Mouse (Mus musculus): ENCODE measurements at regions not wholly inside any gene's neighbourhood (a gene's known extent, or its start where the extent isn't known, plus 50 kb on each side); places are given as distances from the start of the nearest gene placed in this dataset.

DNA sequence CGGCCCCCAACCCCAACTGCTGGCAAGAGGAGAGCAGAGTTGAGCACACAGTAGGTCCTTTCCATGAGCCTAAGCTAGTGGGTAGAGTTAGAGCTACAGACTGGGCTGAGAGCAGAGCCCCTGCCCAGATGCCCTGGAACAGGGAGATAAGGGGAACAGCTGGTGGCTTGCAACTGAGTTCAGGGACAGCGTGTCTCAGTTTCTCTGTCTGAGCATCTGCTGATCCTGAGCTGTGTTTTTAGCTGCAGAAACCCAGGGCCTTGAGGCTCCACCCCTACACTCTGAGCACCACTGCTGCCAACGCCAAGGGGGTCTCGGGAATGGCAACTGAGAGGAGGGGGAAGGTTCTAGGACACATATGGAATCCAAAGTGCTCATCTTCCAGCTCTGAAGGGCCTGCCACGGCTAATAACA lies 82.4 kb downstream of the 1700001O22Rik start:
- no peaks in the 10 kb centered on the region for H3K36me3 ChIP-seq (ENCODE audit: control insufficient read depth, insufficient read depth, low read length)
- no peaks in the 10 kb centered on the region for H3K27me3 ChIP-seq (ENCODE audit: control insufficient read depth, insufficient read depth, low read length)
- peak overlapping the region; percentile 98 for H3K27ac ChIP-seq (replicated peaks; ENCODE audit: low read depth, low read length)
- no peak overlapping the region; the same call in 1 of the 2 replicates for H3K9ac ChIP-seq (ENCODE audit: low read length)
- H3K4me3 ChIP-seq (ENCODE audit: low read depth, low read length): no peak overlapping the region
- H3K9me3 ChIP-seq (ENCODE audit: control insufficient read depth, low read length): no peaks in the 10 kb centered on the region
- H3K4me1 ChIP-seq (ENCODE audit: control insufficient read depth, insufficient read depth, low read length): peaks cover 86% of the 10 kb centered on the region
- no peak overlapping the region for H3K4me2 ChIP-seq (ENCODE audit: low read depth, severe bottlenecking)
- DNase-seq (ENCODE audit: low spot score) (no peak), ATAC-seq (ENCODE audit: insufficient number of reproducible peaks, low FRiP score, low TSS enrichment, low read depth) (no peak)
- WGBS: 77% methylated on average over 5 of the region's 5 CpGs

- no peaks in the 10 kb centered on the region for H3K9me3 ChIP-seq (ENCODE audit: control insufficient read depth, low read length)
- peak overlapping the region; percentile 61 for H3K9ac ChIP-seq (ENCODE audit: low read length)
- peak overlapping the region; percentile 98 for H3K27ac ChIP-seq (replicated peaks; ENCODE audit: low read depth, low read length)
- ATAC-seq (ENCODE audit: insufficient number of reproducible peaks, low FRiP score, low TSS enrichment, low read depth): no peak
- H3K27me3 ChIP-seq (ENCODE audit: control insufficient read depth, insufficient read depth, low read length): no peaks in the 10 kb centered on the region
- DNase-seq (ENCODE audit: low spot score): no peak
- no peak overlapping the region for H3K4me2 ChIP-seq (ENCODE audit: low read depth, severe bottlenecking)
- H3K4me3 ChIP-seq (ENCODE audit: low read depth, low read length): 0 out of 2 replicates have a peak overlapping the region, but pooled peaks have one; percentile 1
- 39% methylated on average over 5 of the region's 5 CpGs for WGBS
- peaks cover 81% of the 10 kb centered on the region for H3K4me1 ChIP-seq (ENCODE audit: control insufficient read depth, insufficient read depth, low read length)
- H3K36me3 ChIP-seq (ENCODE audit: control insufficient read depth, insufficient read depth, low read length): no peaks in the 10 kb centered on the region
These were observed 83.2 kb downstream of the 1700001O22Rik start for GRCm38 (mm10) chr2:30720291-30720690.

GRCm38 (mm10) chr2:30719611-30720290 lies 83.7 kb downstream of the 1700001O22Rik start:
- 13% methylated on average over 8 of the region's 8 CpGs for WGBS
- Histone ChIP-seq H3K9ac (ENCODE audit: low read length) (peak overlapping the region; percentile 61), H3K9me3 (ENCODE audit: control insufficient read depth, low read length) (no peaks in the 10 kb centered on the region), H3K27me3 (ENCODE audit: control insufficient read depth, insufficient read depth, low read length) (no peaks in the 10 kb centered on the region), H3K4me3 (ENCODE audit: low read depth, low read length) (0 out of 2 replicates have a peak overlapping the region, but pooled peaks have one; percentile 15), H3K4me2 (ENCODE audit: low read depth, severe bottlenecking) (peak overlapping the region; percentile 64), H3K4me1 (ENCODE audit: control insufficient read depth, insufficient read depth, low read length) (peaks cover 76% of the 10 kb centered on the region), H3K27ac (replicated peaks; ENCODE audit: low read depth, low read length) (peak overlapping the region; percentile 98), H3K36me3 (ENCODE audit: control insufficient read depth, insufficient read depth, low read length) (no peaks in the 10 kb centered on the region)
- no peak for ATAC-seq (ENCODE audit: insufficient number of reproducible peaks, low FRiP score, low TSS enrichment, low read depth)
- peak; percentile 53 for DNase-seq (ENCODE audit: low spot score)

DNA sequence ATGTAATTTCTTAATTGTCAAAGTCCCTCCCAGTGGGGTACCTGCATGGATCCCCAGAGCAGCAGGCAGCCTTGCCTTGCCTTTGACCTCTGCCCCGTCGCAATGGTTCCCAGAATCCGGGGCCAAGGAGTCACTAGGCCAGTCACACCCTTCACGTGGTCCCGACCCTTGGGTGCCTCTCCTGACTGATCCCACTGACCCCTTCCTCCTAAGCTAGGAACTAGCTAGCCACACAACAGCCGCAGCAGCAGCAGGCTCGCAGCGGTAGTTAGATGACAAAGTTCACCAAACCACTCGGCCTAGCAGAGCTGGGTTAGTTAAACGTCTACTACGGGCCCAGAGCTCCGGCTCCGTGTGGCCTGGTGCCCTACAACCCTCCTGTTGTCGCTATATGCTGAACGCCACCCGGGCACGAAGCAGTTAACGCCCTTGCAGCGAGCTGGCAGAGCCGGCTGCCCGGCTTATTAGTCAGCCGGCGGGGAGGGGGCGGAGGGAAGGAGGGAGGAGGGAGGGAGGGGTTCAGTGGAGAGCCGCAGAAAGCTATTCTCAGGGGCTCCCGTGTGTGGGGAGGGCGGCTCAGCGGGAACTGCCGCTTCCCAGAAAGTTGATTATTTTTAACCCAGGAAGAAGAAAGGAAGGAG lies 84.6 kb downstream of the 1700001O22Rik start:
- H3K27ac ChIP-seq (replicated peaks; ENCODE audit: low read depth, low read length): peak overlapping the region; percentile 98
- peak overlapping the region; percentile 64 for H3K4me2 ChIP-seq (ENCODE audit: low read depth, severe bottlenecking)
- ATAC-seq (ENCODE audit: insufficient number of reproducible peaks, low FRiP score, low TSS enrichment, low read depth) (peak; percentile 38; the same call in 1 of the 2 replicates), DNase-seq (ENCODE audit: low spot score) (peak; percentile 93)
- peak overlapping the region; percentile 15 for H3K4me3 ChIP-seq (ENCODE audit: low read depth, low read length)
- H3K4me1 ChIP-seq (ENCODE audit: control insufficient read depth, insufficient read depth, low read length): peaks cover 75% of the 10 kb centered on the region
- peak overlapping the region; percentile 61; the same call in 1 of the 2 replicates for H3K9ac ChIP-seq (ENCODE audit: low read length)
- under 1% methylated on average over 29 of the region's 29 CpGs for WGBS
- no peaks in the 10 kb centered on the region for H3K27me3 ChIP-seq (ENCODE audit: control insufficient read depth, insufficient read depth, low read length)
- no peaks in the 10 kb centered on the region for H3K9me3 ChIP-seq (ENCODE audit: control insufficient read depth, low read length)
- no peaks in the 10 kb centered on the region for H3K36me3 ChIP-seq (ENCODE audit: control insufficient read depth, insufficient read depth, low read length)

DNA sequence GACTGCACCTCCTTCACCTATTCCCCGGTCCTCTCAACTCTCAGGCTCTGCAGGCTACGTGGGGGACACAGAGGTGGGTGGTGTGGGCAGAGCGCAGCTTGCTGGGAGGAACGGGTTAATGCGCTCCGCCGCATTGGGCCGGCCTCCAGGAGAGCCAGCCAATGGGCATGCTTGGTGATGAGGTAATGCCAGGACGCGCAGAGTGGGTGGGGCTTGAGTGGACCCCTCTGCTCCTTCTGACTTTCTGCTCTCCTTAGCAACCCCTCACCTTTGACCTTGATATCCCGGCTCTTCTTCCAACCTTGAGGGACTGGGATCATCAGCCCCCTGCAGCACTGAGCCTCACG lies 85.2 kb downstream of the 1700001O22Rik start:
- 0% methylated on average over 12 of the region's 12 CpGs for WGBS
- Histone ChIP-seq H3K27ac (replicated peaks; ENCODE audit: low read depth, low read length) (peak overlapping the region; percentile 98), H3K9me3 (ENCODE audit: control insufficient read depth, low read length) (no peaks in the 10 kb centered on the region), H3K27me3 (ENCODE audit: control insufficient read depth, insufficient read depth, low read length) (no peaks in the 10 kb centered on the region), H3K36me3 (ENCODE audit: control insufficient read depth, insufficient read depth, low read length) (no peaks in the 10 kb centered on the region), H3K4me3 (ENCODE audit: low read depth, low read length) (peak overlapping the region; percentile 15), H3K4me1 (ENCODE audit: control insufficient read depth, insufficient read depth, low read length) (peaks cover 73% of the 10 kb centered on the region), H3K9ac (ENCODE audit: low read length) (no peak overlapping the region; the same call in 1 of the 2 replicates), H3K4me2 (ENCODE audit: low read depth, severe bottlenecking) (peak overlapping the region; percentile 64)
- DNase-seq (ENCODE audit: low spot score) (peak; percentile 92), ATAC-seq (ENCODE audit: insufficient number of reproducible peaks, low FRiP score, low TSS enrichment, low read depth) (peak; percentile 71)

DNA sequence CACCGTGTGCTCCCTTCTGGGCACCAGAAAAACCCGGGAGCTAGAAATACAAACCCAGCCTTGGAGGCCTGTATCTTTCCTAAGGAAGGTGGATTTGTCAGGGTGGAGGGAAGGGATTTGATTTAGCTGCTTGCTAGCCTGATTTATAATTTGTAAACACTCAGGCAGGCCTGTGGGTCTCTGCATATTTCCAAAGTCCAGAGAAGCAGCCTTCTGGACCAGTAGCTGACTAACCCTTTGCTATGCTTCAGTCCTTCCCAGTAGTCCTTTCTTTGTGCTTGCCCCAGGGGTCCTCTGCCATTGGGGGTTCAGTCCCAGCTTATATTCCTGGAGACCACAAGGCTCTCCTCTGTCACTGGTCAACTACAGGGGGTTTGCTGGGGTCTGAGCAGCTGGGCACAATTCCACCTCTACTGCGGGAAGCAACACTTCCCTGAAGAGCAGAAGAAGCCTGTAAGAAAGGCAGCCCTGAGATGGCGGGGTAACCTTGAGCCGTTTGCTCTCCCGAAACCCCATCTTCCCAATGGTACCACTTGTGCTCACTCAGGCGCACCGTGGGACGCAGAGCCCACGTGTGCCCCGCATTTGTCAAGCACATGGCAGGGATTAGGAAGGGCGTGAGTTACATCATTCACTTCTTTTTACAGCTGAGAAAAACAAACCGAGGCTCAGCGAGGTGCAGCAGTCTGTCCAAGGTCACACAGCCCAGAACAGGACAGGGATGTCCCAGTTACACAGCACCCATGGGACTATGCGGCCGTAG lies 85.7 kb downstream of the 1700001O22Rik start:
- Histone ChIP-seq H3K27ac (replicated peaks; ENCODE audit: low read depth, low read length) (peak overlapping the region; percentile 98), H3K4me3 (ENCODE audit: low read depth, low read length) (0 out of 2 replicates have a peak overlapping the region, but pooled peaks have one; percentile 3), H3K9ac (ENCODE audit: low read length) (peak overlapping the region; percentile 9), H3K27me3 (ENCODE audit: control insufficient read depth, insufficient read depth, low read length) (no peaks in the 10 kb centered on the region), H3K4me1 (ENCODE audit: control insufficient read depth, insufficient read depth, low read length) (peaks cover 68% of the 10 kb centered on the region), H3K9me3 (ENCODE audit: control insufficient read depth, low read length) (no peaks in the 10 kb centered on the region), H3K4me2 (ENCODE audit: low read depth, severe bottlenecking) (peak overlapping the region; percentile 64), H3K36me3 (ENCODE audit: control insufficient read depth, insufficient read depth, low read length) (no peaks in the 10 kb centered on the region)
- ATAC-seq (ENCODE audit: insufficient number of reproducible peaks, low FRiP score, low TSS enrichment, low read depth) (no peak; the same call in 1 of the 2 replicates), DNase-seq (ENCODE audit: low spot score) (no peak)
- WGBS: 6% methylated on average over 16 of the region's 16 CpGs

DNA sequence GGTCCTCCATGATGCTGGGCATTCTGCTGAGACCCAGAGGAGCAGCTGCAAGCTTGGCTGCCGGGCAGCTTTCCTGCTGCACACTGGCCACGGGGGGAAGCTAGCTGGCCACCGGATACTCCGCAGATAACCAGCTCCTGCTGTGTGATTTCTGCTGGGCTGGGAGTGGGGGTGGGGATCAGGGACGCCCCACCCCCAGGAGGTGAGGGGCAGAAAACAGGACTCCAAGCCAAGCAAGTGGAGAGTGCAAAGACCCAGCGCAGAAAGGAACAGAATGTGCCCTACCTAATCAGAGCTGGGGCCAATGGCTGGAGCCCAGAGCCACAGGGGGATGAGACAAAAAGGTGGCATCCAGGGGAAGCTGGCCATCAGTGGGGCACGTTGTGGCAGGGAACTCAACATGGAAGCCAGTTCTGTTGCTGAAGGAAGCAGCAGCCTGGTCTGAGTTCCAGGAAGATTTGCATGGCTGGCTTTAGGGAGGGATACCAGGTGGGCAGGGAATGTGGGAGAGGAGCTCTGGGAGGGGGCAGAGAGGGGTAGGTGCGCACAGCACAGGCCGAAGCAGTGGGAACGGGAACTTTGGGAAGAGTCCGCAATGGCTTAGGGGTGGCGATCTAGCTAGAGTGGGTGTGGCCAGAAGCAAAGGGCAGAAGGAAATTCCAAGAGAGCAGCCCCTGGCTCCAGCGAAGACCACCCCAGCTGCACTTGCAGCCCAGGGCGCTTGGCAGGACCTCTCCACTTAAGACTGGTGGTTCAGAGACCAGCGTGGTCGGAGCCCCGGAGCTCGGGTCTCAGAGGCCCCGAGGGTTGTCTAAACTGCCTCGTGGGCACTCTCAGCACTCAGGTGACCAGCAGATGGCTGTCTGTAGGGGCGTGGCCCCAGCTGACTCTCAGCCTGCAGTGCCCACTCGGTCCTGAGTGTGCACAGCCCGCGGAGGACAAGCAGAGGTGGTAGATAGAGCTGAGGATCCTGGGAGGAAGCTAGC lies 86.6 kb downstream of the 1700001O22Rik start:
- Histone ChIP-seq H3K4me1 (ENCODE audit: control insufficient read depth, insufficient read depth, low read length) (peaks cover 64% of the 10 kb centered on the region), H3K9ac (ENCODE audit: low read length) (peak overlapping the region; percentile 9), H3K36me3 (ENCODE audit: control insufficient read depth, insufficient read depth, low read length) (no peaks in the 10 kb centered on the region), H3K4me2 (ENCODE audit: low read depth, severe bottlenecking) (peak overlapping the region; percentile 64), H3K4me3 (ENCODE audit: low read depth, low read length) (0 out of 2 replicates have a peak overlapping the region, but pooled peaks have one; percentile 3), H3K27ac (replicated peaks; ENCODE audit: low read depth, low read length) (peak overlapping the region; percentile 98), H3K9me3 (ENCODE audit: control insufficient read depth, low read length) (no peaks in the 10 kb centered on the region), H3K27me3 (ENCODE audit: control insufficient read depth, insufficient read depth, low read length) (no peaks in the 10 kb centered on the region)
- ATAC-seq (ENCODE audit: insufficient number of reproducible peaks, low FRiP score, low TSS enrichment, low read depth) (no peak), DNase-seq (ENCODE audit: low spot score) (peak; percentile 76)
- under 1% methylated on average over 24 of the region's 24 CpGs for WGBS
